Mouse (Mus musculus): ENCODE results near the gene Drg1. TPM values are rescaled to one million over a fixed set of nuclear protein-coding genes. Genes with fewer than 3 reads are reported as not detected.

Drg1 gene
- polyA plus RNA-seq (2014; fragmentation: Nextera tagmentation; extraction: Ambion mirVana) = 182 and 194 TPM in 2 replicates

DNA sequence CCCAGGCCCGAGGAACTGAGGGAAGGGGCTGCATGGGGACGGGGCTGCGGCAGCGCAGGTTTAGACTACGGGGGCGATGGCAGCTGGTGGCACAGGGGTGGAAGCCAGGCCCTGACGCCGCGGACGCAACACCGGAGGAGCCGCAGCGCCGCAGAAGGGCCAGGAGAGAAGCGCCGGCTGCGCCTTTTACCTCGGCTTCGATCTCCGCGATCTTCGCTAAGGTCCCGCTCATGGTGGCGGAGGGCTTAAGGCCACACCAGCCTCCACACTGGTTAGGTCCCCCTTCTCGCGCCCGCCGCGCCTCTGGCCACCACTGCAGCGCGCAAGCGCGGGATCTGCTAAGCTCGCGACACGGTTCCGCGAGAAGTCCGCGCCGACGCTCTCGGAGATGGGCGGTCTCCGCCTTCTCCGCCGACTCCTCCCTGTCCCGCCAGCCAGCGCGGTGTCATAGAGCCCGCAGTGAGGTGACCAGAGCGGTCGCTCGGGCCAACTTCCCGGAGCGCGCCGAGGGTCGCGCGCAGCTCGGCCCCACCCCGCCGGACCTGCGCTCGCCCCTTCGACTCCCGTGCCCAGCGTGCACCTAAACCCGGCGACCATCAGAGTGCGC is at the start of gene Drg1:
TSS of gene Drg1 (minus strand) at position 337 of the 607 bp plus-strand sequence.
- Histone ChIP-seq H3K4me1 (ENCODE audit: control insufficient read depth, insufficient read depth, low read length) (peaks cover 9% of the 10 kb centered on the region), H3K9me3 (replicated peaks; ENCODE audit: control insufficient read depth, low read length) (no peaks in the 10 kb centered on the region), H3K27ac (ENCODE audit: low read depth, low read length) (peak within 1 kb of the TSS; percentile 93), H3K4me3 (ENCODE audit: low read depth, low read length) (peak within 1 kb of the TSS; percentile 96), H3K27me3 (ENCODE audit: control insufficient read depth, insufficient read depth, low read length) (no peaks in the 10 kb centered on the region), H3K36me3 (ENCODE audit: control insufficient read depth, insufficient read depth, low read length) (peaks cover 11% of the 10 kb centered on the region; the same call in 1 of the 2 replicates), H3K9ac (ENCODE audit: low read depth, low read length) (peak within 1 kb of the TSS; percentile 98), H3K4me2 (peak within 1 kb of the TSS; percentile 83)
- ATAC-seq (replicated peaks; ENCODE audit: insufficient number of reproducible peaks, low FRiP score, low TSS enrichment) = peak; percentile 99
- WGBS (ENCODE audit: insufficient replicate concordance) = under 1% methylated on average over 64 of the region's 72 CpGs

DNA sequence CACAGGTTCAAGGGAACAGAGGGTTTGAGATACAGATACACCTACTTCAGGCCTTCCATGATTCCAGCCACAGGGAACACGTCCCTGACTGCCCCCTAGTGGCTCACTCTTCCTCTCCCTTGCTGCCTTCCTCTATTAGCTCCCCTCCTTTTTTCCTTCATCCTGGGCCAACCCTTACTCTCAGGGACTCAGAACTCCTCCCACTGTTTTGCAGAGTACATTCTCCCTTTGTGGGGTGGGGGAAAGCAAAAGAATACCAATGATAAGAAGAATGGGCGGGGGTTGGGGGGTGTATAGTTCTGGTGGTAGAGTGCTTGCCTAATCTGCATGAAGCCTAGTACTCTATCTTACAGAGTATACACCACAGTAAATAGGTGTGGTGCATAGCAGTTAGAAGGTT is 47.9 kb upstream of the Drg1 start:
- Histone ChIP-seq H3K9me3 (replicated peaks; ENCODE audit: control insufficient read depth, low read length) (no peaks in the 10 kb centered on the region), H3K36me3 (ENCODE audit: control insufficient read depth, insufficient read depth, low read length) (peaks cover 17% of the 10 kb centered on the region), H3K4me2 (no peak overlapping the region), H3K27me3 (ENCODE audit: control insufficient read depth, insufficient read depth, low read length) (no peaks in the 10 kb centered on the region), H3K4me3 (ENCODE audit: low read depth, low read length) (no peak overlapping the region), H3K4me1 (ENCODE audit: control insufficient read depth, insufficient read depth, low read length) (no peaks in the 10 kb centered on the region), H3K9ac (ENCODE audit: low read depth, low read length) (no peak overlapping the region), H3K27ac (ENCODE audit: low read depth, low read length) (no peak overlapping the region)
- 20% methylated on average over 2 of the region's 2 CpGs for WGBS (ENCODE audit: insufficient replicate concordance)
- no peak for ATAC-seq (replicated peaks; ENCODE audit: insufficient number of reproducible peaks, low FRiP score, low TSS enrichment)

DNA sequence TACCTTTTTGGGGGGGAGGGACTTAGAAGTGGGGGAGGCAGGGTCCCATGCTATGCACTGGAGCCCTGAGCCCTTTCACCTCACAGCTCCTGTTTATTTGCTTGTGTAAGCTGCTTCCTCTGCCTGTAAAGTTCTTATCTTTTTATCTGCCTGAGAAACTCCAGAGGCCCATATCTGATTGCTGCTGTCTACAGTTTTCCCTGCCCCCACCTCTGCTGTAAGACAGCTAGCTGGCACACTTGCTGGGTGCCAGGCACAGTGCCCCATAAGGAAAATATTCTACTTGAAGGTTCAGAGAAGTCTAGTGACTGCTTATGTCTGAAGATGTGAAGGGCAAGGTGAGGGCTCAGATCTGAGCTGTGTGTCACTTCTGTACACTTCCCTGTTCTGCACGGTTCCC is 47.1 kb upstream of the Drg1 start:
- Histone ChIP-seq H3K36me3 (ENCODE audit: control insufficient read depth, insufficient read depth, low read length) (peaks cover 26% of the 10 kb centered on the region), H3K27ac (ENCODE audit: low read depth, low read length) (no peak overlapping the region), H3K4me3 (ENCODE audit: low read depth, low read length) (no peak overlapping the region), H3K9me3 (replicated peaks; ENCODE audit: control insufficient read depth, low read length) (no peaks in the 10 kb centered on the region), H3K27me3 (ENCODE audit: control insufficient read depth, insufficient read depth, low read length) (no peaks in the 10 kb centered on the region), H3K4me2 (no peak overlapping the region), H3K4me1 (ENCODE audit: control insufficient read depth, insufficient read depth, low read length) (no peaks in the 10 kb centered on the region), H3K9ac (ENCODE audit: low read depth, low read length) (no peak overlapping the region)
- no peak for ATAC-seq (replicated peaks; ENCODE audit: insufficient number of reproducible peaks, low FRiP score, low TSS enrichment)
- WGBS (ENCODE audit: insufficient replicate concordance) = 86% methylated on average over 1 of the region's 1 CpGs

GRCm38 (mm10) chr11:3311586-3312347 is 45.6 kb upstream of the Drg1 start:
- H3K4me2 ChIP-seq = no peak overlapping the region
- no peak overlapping the region for H3K27ac ChIP-seq (ENCODE audit: low read depth, low read length)
- no peak for ATAC-seq (replicated peaks; ENCODE audit: insufficient number of reproducible peaks, low FRiP score, low TSS enrichment)
- WGBS (ENCODE audit: insufficient replicate concordance) = 77% methylated on average over 10 of the region's 10 CpGs
- H3K9me3 ChIP-seq (replicated peaks; ENCODE audit: control insufficient read depth, low read length) = no peaks in the 10 kb centered on the region
- H3K4me3 ChIP-seq (ENCODE audit: low read depth, low read length) = no peak overlapping the region
- H3K36me3 ChIP-seq (ENCODE audit: control insufficient read depth, insufficient read depth, low read length) = peaks cover 40% of the 10 kb centered on the region
- H3K27me3 ChIP-seq (ENCODE audit: control insufficient read depth, insufficient read depth, low read length) = no peaks in the 10 kb centered on the region
- H3K9ac ChIP-seq (ENCODE audit: low read depth, low read length) = no peak overlapping the region
- H3K4me1 ChIP-seq (ENCODE audit: control insufficient read depth, insufficient read depth, low read length) = no peaks in the 10 kb centered on the region

DNA sequence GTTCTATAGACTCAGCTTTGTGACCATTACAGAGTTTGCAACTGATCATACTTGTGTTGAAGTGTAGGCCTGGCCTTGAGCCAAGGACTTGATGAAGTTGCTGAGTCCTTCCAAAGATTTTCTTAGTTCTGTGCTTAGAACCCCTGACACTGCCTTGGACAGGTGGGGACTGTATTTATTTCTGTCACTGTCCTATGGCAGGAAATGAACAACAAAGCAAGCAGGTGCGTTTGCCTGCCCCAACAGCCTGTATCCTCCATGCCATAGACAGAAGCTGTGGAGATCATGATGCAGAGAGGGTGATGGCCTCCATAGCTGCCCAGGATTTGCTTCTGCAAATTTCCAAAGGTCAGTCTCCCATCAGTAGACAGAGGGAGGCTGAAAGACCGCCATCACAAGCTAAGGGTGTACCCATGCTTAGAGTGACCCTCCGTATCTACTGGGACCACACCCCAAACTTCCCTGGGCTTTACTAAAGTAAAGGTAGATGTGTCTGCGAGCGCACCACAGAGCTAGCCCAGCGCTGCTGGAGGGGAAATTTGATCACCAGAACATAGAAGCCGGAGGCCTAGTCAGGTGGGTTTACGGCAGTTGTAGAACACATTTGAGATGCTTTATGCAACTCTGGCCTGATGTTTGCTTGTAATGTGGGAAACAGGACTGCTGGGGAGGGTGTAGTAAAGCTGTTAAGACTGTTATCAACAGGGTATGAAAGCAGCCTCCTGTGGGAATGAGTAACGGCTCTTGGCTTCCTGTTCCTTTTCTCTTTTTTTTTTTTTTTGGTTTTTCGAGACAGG is 44.8 kb upstream of the Drg1 start:
- no peaks in the 10 kb centered on the region for H3K27me3 ChIP-seq (ENCODE audit: control insufficient read depth, insufficient read depth, low read length)
- WGBS (ENCODE audit: insufficient replicate concordance) = 85% methylated on average over 10 of the region's 10 CpGs
- ATAC-seq (replicated peaks; ENCODE audit: insufficient number of reproducible peaks, low FRiP score, low TSS enrichment) = no peak
- H3K9ac ChIP-seq (ENCODE audit: low read depth, low read length) = no peak overlapping the region
- H3K4me3 ChIP-seq (ENCODE audit: low read depth, low read length) = no peak overlapping the region
- no peaks in the 10 kb centered on the region for H3K4me1 ChIP-seq (ENCODE audit: control insufficient read depth, insufficient read depth, low read length)
- peaks cover 46% of the 10 kb centered on the region for H3K36me3 ChIP-seq (ENCODE audit: control insufficient read depth, insufficient read depth, low read length)
- H3K9me3 ChIP-seq (replicated peaks; ENCODE audit: control insufficient read depth, low read length) = no peaks in the 10 kb centered on the region
- H3K4me2 ChIP-seq = no peak overlapping the region
- no peak overlapping the region for H3K27ac ChIP-seq (ENCODE audit: low read depth, low read length)

- Histone ChIP-seq H3K36me3 (ENCODE audit: control insufficient read depth, insufficient read depth, low read length) (peaks cover 51% of the 10 kb centered on the region), H3K9ac (ENCODE audit: low read depth, low read length) (no peak overlapping the region), H3K27ac (ENCODE audit: low read depth, low read length) (no peak overlapping the region), H3K4me1 (ENCODE audit: control insufficient read depth, insufficient read depth, low read length) (no peaks in the 10 kb centered on the region), H3K27me3 (ENCODE audit: control insufficient read depth, insufficient read depth, low read length) (no peaks in the 10 kb centered on the region), H3K4me2 (no peak overlapping the region), H3K4me3 (ENCODE audit: low read depth, low read length) (no peak overlapping the region), H3K9me3 (replicated peaks; ENCODE audit: control insufficient read depth, low read length) (no peaks in the 10 kb centered on the region)
- no peak for ATAC-seq (replicated peaks; ENCODE audit: insufficient number of reproducible peaks, low FRiP score, low TSS enrichment)
- 94% methylated on average over 4 of the region's 4 CpGs for WGBS (ENCODE audit: insufficient replicate concordance)
These were observed 43.7 kb upstream of the Drg1 start for GRCm38 (mm10) chr11:3309884-3310283.

GRCm38 (mm10) chr11:3307875-3308274 is 41.7 kb upstream of the Drg1 start:
- no peak for ATAC-seq (replicated peaks; ENCODE audit: insufficient number of reproducible peaks, low FRiP score, low TSS enrichment)
- no peaks in the 10 kb centered on the region for H3K9me3 ChIP-seq (replicated peaks; ENCODE audit: control insufficient read depth, low read length)
- H3K27me3 ChIP-seq (ENCODE audit: control insufficient read depth, insufficient read depth, low read length) = no peaks in the 10 kb centered on the region
- H3K4me1 ChIP-seq (ENCODE audit: control insufficient read depth, insufficient read depth, low read length) = no peaks in the 10 kb centered on the region
- H3K36me3 ChIP-seq (ENCODE audit: control insufficient read depth, insufficient read depth, low read length) = peaks cover 60% of the 10 kb centered on the region
- H3K4me2 ChIP-seq = no peak overlapping the region
- H3K4me3 ChIP-seq (ENCODE audit: low read depth, low read length) = no peak overlapping the region
- 94% methylated on average over 3 of the region's 3 CpGs for WGBS (ENCODE audit: insufficient replicate concordance)
- H3K27ac ChIP-seq (ENCODE audit: low read depth, low read length) = no peak overlapping the region
- H3K9ac ChIP-seq (ENCODE audit: low read depth, low read length) = no peak overlapping the region

- ATAC-seq (replicated peaks; ENCODE audit: insufficient number of reproducible peaks, low FRiP score, low TSS enrichment) = no peak
- Histone ChIP-seq H3K36me3 (ENCODE audit: control insufficient read depth, insufficient read depth, low read length) (peaks cover 67% of the 10 kb centered on the region), H3K9me3 (replicated peaks; ENCODE audit: control insufficient read depth, low read length) (no peaks in the 10 kb centered on the region), H3K4me2 (no peak overlapping the region), H3K4me3 (ENCODE audit: low read depth, low read length) (no peak overlapping the region), H3K9ac (ENCODE audit: low read depth, low read length) (no peak overlapping the region), H3K27ac (ENCODE audit: low read depth, low read length) (no peak overlapping the region), H3K4me1 (ENCODE audit: control insufficient read depth, insufficient read depth, low read length) (no peaks in the 10 kb centered on the region), H3K27me3 (ENCODE audit: control insufficient read depth, insufficient read depth, low read length) (no peaks in the 10 kb centered on the region)
- 89% methylated on average over 4 of the region's 4 CpGs for WGBS (ENCODE audit: insufficient replicate concordance)
These were observed 39.6 kb upstream of the Drg1 start for GRCm38 (mm10) chr11:3305821-3306220.
